ENCODE assay signal across 1 mouse cellular context in genomic region chr6:87962457-87962856, GRCm38 (mm10). TPM values are rescaled to one million over a fixed set of nuclear protein-coding genes. Genes with fewer than 3 reads are reported as not detected.
"Had no signal": no experiment of that assay in that cellular context is flagged by ENCODE, and none has a peak within 500 bp of the region (broad histone marks: within the 10 kb centered on the region; RNA-seq: fewer than 3 reads in every experiment).

No protein-coding gene starts in this region.

RNA-seq across cellular contexts. Expression of gene H1fx, which starts 19.0 kb away (rescaled TPM):
- polyA plus RNA-seq: inflammation-experienced regulatory T-cells, adult 6 months had no signal
